Mouse (Mus musculus) liver, embryonic 15.5 days (tissue): ENCODE measurements at regions not wholly inside any gene's neighbourhood (a gene's known extent, or its start where the extent isn't known, plus 50 kb on each side); places are given as distances from the start of the nearest gene placed in this dataset.

ENCODE experiments used
- ATAC-seq: fragments of 200-750 bp; cut with Nextera tagmentation; 2 replicates; pipeline ENCODE4 v1.8.0; 2017; ENCODE audit warnings: moderate number of reproducible peaks, mild to moderate bottlenecking, moderate library complexity; ENCODE audit not compliant: insufficient read depth
- H3K27ac ChIP-seq: fragments of 300-500 bp; sonication (generic); replicated peaks from 2 replicates; pipeline ENCODE4 v1.5.1; 2015; ENCODE audit warnings: mild to moderate bottlenecking, inconsistent platforms
- H3K27me3 ChIP-seq: fragments of 300-500 bp; sonication (generic); 2 replicates; pipeline ENCODE4 v1.6.1; 2015; ENCODE audit warnings: mild to moderate bottlenecking, inconsistent platforms
- H3K36me3 ChIP-seq: fragments of 300-500 bp; sonication (generic); replicated peaks from 2 replicates; pipeline ENCODE4 v1.6.1; 2015; ENCODE audit warnings: moderate library complexity, mild to moderate bottlenecking, inconsistent platforms
- H3K4me1 ChIP-seq: fragments of 300-500 bp; sonication (generic); replicated peaks from 2 replicates; pipeline ENCODE4 v1.6.1; 2015; ENCODE audit warnings: inconsistent platforms
- H3K4me2 ChIP-seq: fragments of 300-500 bp; sonication (generic); 2 replicates; pipeline ENCODE4 v1.6.1; 2015; ENCODE audit warnings: moderate library complexity, mild to moderate bottlenecking, inconsistent platforms
- H3K4me3 ChIP-seq: fragments of 300-500 bp; sonication (generic); replicated peaks from 2 replicates; pipeline ENCODE4 v1.5.1; 2015; ENCODE audit warnings: mild to moderate bottlenecking, inconsistent platforms
- H3K9ac ChIP-seq: fragments of 300-500 bp; sonication (generic); 2 replicates; pipeline ENCODE4 v1.6.1; 2015; ENCODE audit warnings: moderate library complexity, mild to moderate bottlenecking, inconsistent platforms
- H3K9me3 ChIP-seq: fragments of 300-500 bp; sonication (generic); replicated peaks from 2 replicates; pipeline ENCODE4 v1.6.1; 2016; ENCODE audit warnings: inconsistent platforms
- WGBS: fragments of 180-500 bp; shearing (Covaris S2); methylation state at CpG from one replicate; pipeline ENCODE4 v1.1.7; 2015; ENCODE audit warnings: mixed read lengths; ENCODE audit not compliant: insufficient replicate concordance; 5-methylcytosine and 5-hydroxymethylcytosine counted together

- no peak for ATAC-seq
- no peaks in the 10 kb centered on the region for H3K9me3 ChIP-seq
- H3K9ac ChIP-seq, result no peak overlapping the region
- H3K4me2 ChIP-seq, result no peak overlapping the region
- no peaks in the 10 kb centered on the region for H3K36me3 ChIP-seq
- no peaks in the 10 kb centered on the region for H3K27me3 ChIP-seq
- H3K4me3 ChIP-seq, result no peak overlapping the region
- H3K4me1 ChIP-seq, result no peaks in the 10 kb centered on the region
- H3K27ac ChIP-seq, result no peak overlapping the region
- WGBS, result 60% methylated on average over 5 of the region's 5 CpGs
Measured at GRCm38 (mm10) chr11:110722701-110723100, 245.1 kb upstream of the Kcnj16 start.

- H3K4me1 ChIP-seq, result no peaks in the 10 kb centered on the region
- H3K9ac ChIP-seq, result no peak overlapping the region
- no peaks in the 10 kb centered on the region for H3K9me3 ChIP-seq
- H3K4me2 ChIP-seq, result no peak overlapping the region
- H3K27me3 ChIP-seq, result no peaks in the 10 kb centered on the region
- 57% methylated on average over 6 of the region's 6 CpGs for WGBS
- ATAC-seq, result no peak
- H3K27ac ChIP-seq, result no peak overlapping the region
- no peak overlapping the region for H3K4me3 ChIP-seq
- no peaks in the 10 kb centered on the region for H3K36me3 ChIP-seq
Measured at GRCm38 (mm10) chr11:110723971-110724370, 243.9 kb upstream of the Kcnj16 start.

- Histone ChIP-seq H3K9me3 (no peaks in the 10 kb centered on the region), H3K36me3 (no peaks in the 10 kb centered on the region), H3K27ac (no peak overlapping the region), H3K4me3 (no peak overlapping the region), H3K27me3 (no peaks in the 10 kb centered on the region), H3K4me1 (no peaks in the 10 kb centered on the region), H3K9ac (no peak overlapping the region), H3K4me2 (no peak overlapping the region)
- ATAC-seq, result no peak
- 22% methylated on average over 3 of the region's 3 CpGs for WGBS
Measured at GRCm38 (mm10) chr11:110727357-110727961, 240.4 kb upstream of the Kcnj16 start.

GRCm38 (mm10) chr11:110731510-110731909 lies 236.3 kb upstream of the Kcnj16 start:
- Histone ChIP-seq H3K4me1 (no peaks in the 10 kb centered on the region), H3K36me3 (no peaks in the 10 kb centered on the region), H3K4me2 (no peak overlapping the region), H3K27me3 (no peaks in the 10 kb centered on the region), H3K9ac (no peak overlapping the region), H3K27ac (no peak overlapping the region), H3K4me3 (no peak overlapping the region), H3K9me3 (no peaks in the 10 kb centered on the region)
- ATAC-seq, result no peak
- 43% methylated on average over 3 of the region's 3 CpGs for WGBS

- no peak for ATAC-seq
- H3K36me3 ChIP-seq, result no peaks in the 10 kb centered on the region
- no peaks in the 10 kb centered on the region for H3K4me1 ChIP-seq
- H3K4me2 ChIP-seq, result no peak overlapping the region
- no peak overlapping the region for H3K4me3 ChIP-seq
- no peak overlapping the region for H3K27ac ChIP-seq
- no peaks in the 10 kb centered on the region for H3K27me3 ChIP-seq
- no peaks in the 10 kb centered on the region for H3K9me3 ChIP-seq
- H3K9ac ChIP-seq, result no peak overlapping the region
Measured at GRCm38 (mm10) chr11:110774128-110774527, 193.7 kb upstream of the Kcnj16 start.

GRCm38 (mm10) chr11:110781492-110782276 lies 186.1 kb upstream of the Kcnj16 start:
- H3K4me1 ChIP-seq, result no peaks in the 10 kb centered on the region
- no peak overlapping the region for H3K27ac ChIP-seq
- H3K9ac ChIP-seq, result no peak overlapping the region
- no peak for ATAC-seq
- H3K27me3 ChIP-seq, result no peaks in the 10 kb centered on the region
- 39% methylated on average over 3 of the region's 3 CpGs for WGBS
- H3K4me2 ChIP-seq, result no peak overlapping the region
- no peaks in the 10 kb centered on the region for H3K36me3 ChIP-seq
- H3K4me3 ChIP-seq, result no peak overlapping the region
- no peaks in the 10 kb centered on the region for H3K9me3 ChIP-seq

- H3K27me3 ChIP-seq, result no peaks in the 10 kb centered on the region
- no peaks in the 10 kb centered on the region for H3K36me3 ChIP-seq
- no peak overlapping the region for H3K4me2 ChIP-seq
- H3K9me3 ChIP-seq, result no peaks in the 10 kb centered on the region
- WGBS, result 49% methylated on average over 4 of the region's 4 CpGs
- H3K27ac ChIP-seq, result no peak overlapping the region
- no peak overlapping the region for H3K4me3 ChIP-seq
- H3K9ac ChIP-seq, result no peak overlapping the region
- no peaks in the 10 kb centered on the region for H3K4me1 ChIP-seq
- ATAC-seq, result no peak
Measured at GRCm38 (mm10) chr11:110789537-110789936, 178.3 kb upstream of the Kcnj16 start.

GRCm38 (mm10) chr11:110799887-110800578 lies 167.8 kb upstream of the Kcnj16 start:
- Histone ChIP-seq H3K9ac (no peak overlapping the region), H3K27ac (no peak overlapping the region), H3K27me3 (no peaks in the 10 kb centered on the region), H3K4me3 (no peak overlapping the region), H3K36me3 (no peaks in the 10 kb centered on the region), H3K4me2 (no peak overlapping the region), H3K4me1 (no peaks in the 10 kb centered on the region), H3K9me3 (no peaks in the 10 kb centered on the region)
- ATAC-seq, result no peak
- WGBS, result 66% methylated on average over 8 of the region's 8 CpGs

- Histone ChIP-seq H3K27ac (no peak overlapping the region), H3K36me3 (no peaks in the 10 kb centered on the region), H3K4me3 (no peak overlapping the region), H3K4me2 (no peak overlapping the region), H3K9ac (no peak overlapping the region), H3K9me3 (no peaks in the 10 kb centered on the region), H3K4me1 (no peaks in the 10 kb centered on the region), H3K27me3 (no peaks in the 10 kb centered on the region)
- 67% methylated on average over 7 of the region's 7 CpGs for whole genome bisulfite sequencing
- no peak for ATAC-seq
Measured at GRCm38 (mm10) chr11:110802013-110802412, 165.8 kb upstream of the Kcnj16 start.

GRCm38 (mm10) chr11:110804079-110804478 lies 163.8 kb upstream of the Kcnj16 start:
- Histone ChIP-seq H3K4me2 (no peak overlapping the region), H3K4me3 (no peak overlapping the region), H3K9ac (no peak overlapping the region), H3K27ac (no peak overlapping the region), H3K9me3 (no peaks in the 10 kb centered on the region), H3K27me3 (no peaks in the 10 kb centered on the region), H3K4me1 (no peaks in the 10 kb centered on the region), H3K36me3 (no peaks in the 10 kb centered on the region)
- WGBS, result 73% methylated on average over 1 of the region's 1 CpGs
- ATAC-seq, result no peak

- H3K27ac ChIP-seq, result no peak overlapping the region
- no peak for ATAC-seq
- H3K4me3 ChIP-seq, result no peak overlapping the region
- H3K27me3 ChIP-seq, result no peaks in the 10 kb centered on the region
- no peak overlapping the region for H3K9ac ChIP-seq
- no peaks in the 10 kb centered on the region for H3K36me3 ChIP-seq
- H3K9me3 ChIP-seq, result no peaks in the 10 kb centered on the region
- no peak overlapping the region for H3K4me2 ChIP-seq
- WGBS, result 70% methylated on average over 6 of the region's 6 CpGs
- no peaks in the 10 kb centered on the region for H3K4me1 ChIP-seq
Measured at GRCm38 (mm10) chr11:110813137-110813536, 154.7 kb upstream of the Kcnj16 start.
